Mouse (Mus musculus) thymus, adult 2 months (tissue): ENCODE measurements around the gene Fv1. TPM values are rescaled to one million over a fixed set of nuclear protein-coding genes. Genes with fewer than 3 reads are reported as not detected.
A peak's percentile ranks its signal among the peaks of the same experiment; 100 is the strongest.
"Not testable (repeated sequence)": the region's sequence is repeated elsewhere in the genome, so short reads cannot be mapped to it uniquely, and the experiment has no call there.

Source experiments
- DNase-seq: peaks from one replicate; pipeline ENCODE4 v3.0.0; 2021
- H3K27ac ChIP-seq: fragments of 200-500 bp; 2 replicates; pipeline ENCODE4 v1.5.1; 2012; ENCODE audit warnings: low read length, control low read depth; ENCODE audit not compliant: control insufficient read depth, insufficient read depth
- H3K27me3 ChIP-seq: fragments of 200-500 bp; 2 replicates; pipeline ENCODE4 v1.6.1; 2012; ENCODE audit warnings: mild to moderate bottlenecking, low read length, moderate library complexity, mixed read lengths; ENCODE audit not compliant: control insufficient read depth, insufficient read depth
- H3K36me3 ChIP-seq: fragments of 200-500 bp; 2 replicates; pipeline ENCODE4 v1.6.1; 2012; ENCODE audit warnings: mild to moderate bottlenecking, low read length, moderate library complexity; ENCODE audit not compliant: control insufficient read depth, insufficient read depth
- H3K4me1 ChIP-seq: fragments of 200-500 bp; replicated peaks from 2 replicates; pipeline ENCODE4 v1.6.1; 2012; ENCODE audit warnings: low read length; ENCODE audit not compliant: control insufficient read depth, insufficient read depth
- H3K4me3 ChIP-seq: fragments of 200-500 bp; 2 replicates; pipeline ENCODE4 v1.5.1; 2012; ENCODE audit warnings: mild to moderate bottlenecking, low read length, control low read depth, moderate library complexity; ENCODE audit not compliant: control insufficient read depth, insufficient read depth
- CTCF ChIP-seq: fragments of 200-500 bp; IDR thresholded peaks from 2 replicates; pipeline ENCODE4 v1.5.1; 2012; ENCODE audit warnings: mild to moderate bottlenecking, control low read depth, low read length, moderate library complexity, borderline replicate concordance; ENCODE audit not compliant: control insufficient read depth, poor library complexity, insufficient read depth; ENCODE audit errors: extremely low read depth
- POLR2A ChIP-seq: fragments of 200-500 bp; IDR thresholded peaks from 2 replicates; pipeline ENCODE4 v1.6.1; 2012; ENCODE audit warnings: mild to moderate bottlenecking, low read length, control low read depth, moderate library complexity; ENCODE audit not compliant: control insufficient read depth, poor library complexity, insufficient read depth; ENCODE audit errors: extremely low read depth
- WGBS: fragments of 180-500 bp; shearing (Covaris S2); methylation state at CpG from one replicate; pipeline ENCODE4 v1.1.7; 2018; 5-methylcytosine and 5-hydroxymethylcytosine counted together
- polyA plus RNA-seq: library from polyadenylated mRNA; depleted of rRNA; stranded (reverse); fragments of >200 nt; gene quantifications from 2 replicates; pipeline ENCODE4 v1.2.3, GENCODE M21; 2012; rRNA removed

Gene Fv1
- polyA plus RNA-seq, result 3.0 and 3.7 TPM in 2 replicates

GRCm38 (mm10) chr4:147868450-147869031 is at the start of gene Fv1, which contains the start of gene Miip:
TSS of gene Fv1 (plus strand) at chr4:147868979.
TSS of gene Miip (minus strand) at chr4:147868816.
- peaks cover 15% of the 10 kb centered on the region for H3K36me3 ChIP-seq
- peak within 1 kb of the TSS; percentile 81 for H3K4me3 ChIP-seq
- H3K27ac ChIP-seq, result peak within 1 kb of the TSS; percentile 55
- under 1% methylated on average over 30 of the region's 30 CpGs for WGBS
- peak; percentile 36; the same call in 1 of the 2 replicates for TF ChIP-seq POLR2A
- TF ChIP-seq CTCF, result 0 out of 2 replicates have a peak, but pooled peaks have one; percentile 42
- DNase-seq, result peak; percentile 90
- H3K27me3 ChIP-seq, result no peaks in the 10 kb centered on the region
- peaks cover 10% of the 10 kb centered on the region for H3K4me1 ChIP-seq

GRCm38 (mm10) chr4:147819659-147820058 is 49.1 kb upstream of the Fv1 start:
- not testable (repeated sequence) for H3K27me3 ChIP-seq, H3K27ac ChIP-seq, H3K4me3 ChIP-seq, H3K4me1 ChIP-seq, DNase-seq, H3K36me3 ChIP-seq
- WGBS, result 86% methylated on average over 7 of the region's 7 CpGs

- DNase-seq, H3K27me3 ChIP-seq, H3K4me3 ChIP-seq, H3K4me1 ChIP-seq, H3K27ac ChIP-seq, H3K36me3 ChIP-seq: not testable (repeated sequence)
- 86% methylated on average over 3 of the region's 3 CpGs for WGBS
Measured at GRCm38 (mm10) chr4:147821414-147821813, 47.4 kb upstream of the Fv1 start.

GRCm38 (mm10) chr4:147824389-147824788 is 44.4 kb upstream of the Fv1 start:
- H3K27me3 ChIP-seq, result no peaks in the 10 kb centered on the region
- TF ChIP-seq CTCF (no peak), POLR2A (no peak)
- DNase-seq, result no peak
- no peak overlapping the region for H3K4me3 ChIP-seq
- H3K27ac ChIP-seq, result no peak overlapping the region
- 93% methylated on average over 4 of the region's 4 CpGs for WGBS
- H3K36me3 ChIP-seq, result peaks cover 21% of the 10 kb centered on the region
- H3K4me1 ChIP-seq, result no peaks in the 10 kb centered on the region

- H3K4me1 ChIP-seq, H3K36me3 ChIP-seq, H3K4me3 ChIP-seq, H3K27me3 ChIP-seq, H3K27ac ChIP-seq: not testable (repeated sequence)
- DNase-seq, result peak; percentile 18
- 97% methylated on average over 23 of the region's 26 CpGs for WGBS
Measured at GRCm38 (mm10) chr4:147839282-147839681, 29.5 kb upstream of the Fv1 start.

- no peak for DNase-seq
- Histone ChIP-seq H3K36me3 (no peaks in the 10 kb centered on the region), H3K27me3 (no peaks in the 10 kb centered on the region), H3K4me3 (no peak overlapping the region), H3K27ac (no peak overlapping the region), H3K4me1 (0 out of 2 replicates have a peak, but pooled peaks cover under 1% of the 10 kb centered on the region)
- TF ChIP-seq CTCF, result no peak
- no peak for TF ChIP-seq POLR2A
- 97% methylated on average over 3 of the region's 3 CpGs for WGBS
Measured at GRCm38 (mm10) chr4:147842871-147843270, 25.9 kb upstream of the Fv1 start.

- Histone ChIP-seq H3K4me1 (peaks cover 2% of the 10 kb centered on the region; the same call in 1 of the 2 replicates), H3K4me3 (peak within 1 kb of the TSS; percentile 91), H3K27ac (no peak within 1 kb of the TSS), H3K27me3 (no peaks in the 10 kb centered on the region), H3K36me3 (no peaks in the 10 kb centered on the region)
- DNase-seq, result peak; percentile 61
- WGBS, result 2% methylated on average over 23 of the region's 23 CpGs
- no peak for TF ChIP-seq POLR2A
Measured at GRCm38 (mm10) chr4:147847614-147848583, 20.9 kb upstream of the Fv1 start, which contains the start of gene Zfp933. TSS of gene Zfp933 (minus strand) at chr4:147848366.
